Mouse (Mus musculus): ENCODE measurements at regions not wholly inside any gene's neighbourhood (a gene's known extent, or its start where the extent isn't known, plus 50 kb on each side); places are given as distances from the start of the nearest gene placed in this dataset.
A peak's percentile ranks its signal among the peaks of the same experiment; 100 is the strongest.
"Not testable (repeated sequence)": the region's sequence is repeated elsewhere in the genome, so short reads cannot be mapped to it uniquely, and the experiment has no call there.

DNA sequence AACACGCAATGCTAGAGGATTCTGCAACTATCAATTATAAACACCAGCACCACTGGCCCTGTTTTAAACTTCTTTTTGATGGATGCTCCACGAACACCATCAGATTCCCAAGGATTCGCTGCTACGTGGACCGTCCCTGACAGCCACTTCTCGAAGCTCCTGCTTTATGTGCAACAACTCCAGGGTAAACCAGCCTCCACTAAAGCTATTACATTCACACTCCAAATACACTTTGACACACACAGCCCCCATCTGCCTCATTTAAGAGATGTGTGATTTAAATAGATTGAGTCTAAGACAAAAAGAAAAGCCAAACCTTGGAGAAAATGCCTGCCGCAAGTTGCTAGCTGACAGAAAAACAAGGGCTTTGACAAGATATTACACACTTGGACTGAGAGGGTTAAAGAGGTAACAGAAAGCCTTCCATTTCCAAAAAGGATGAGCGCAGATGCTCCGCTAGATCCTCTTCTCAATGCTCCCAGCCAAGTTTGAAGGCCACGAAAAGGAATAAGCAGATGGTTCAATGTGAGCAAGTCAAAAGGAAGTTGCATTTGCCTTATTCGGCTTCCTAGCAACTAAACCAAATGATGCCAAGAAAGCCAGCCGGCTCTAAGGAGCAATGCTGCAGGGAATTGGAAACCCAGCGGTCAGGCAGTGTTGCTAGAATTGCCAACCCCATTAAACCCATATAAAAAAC, 54.0 kb upstream of the Cnep1r1 start:
- DNase-seq (ENCODE audit: low spot score), result no peak

DNA sequence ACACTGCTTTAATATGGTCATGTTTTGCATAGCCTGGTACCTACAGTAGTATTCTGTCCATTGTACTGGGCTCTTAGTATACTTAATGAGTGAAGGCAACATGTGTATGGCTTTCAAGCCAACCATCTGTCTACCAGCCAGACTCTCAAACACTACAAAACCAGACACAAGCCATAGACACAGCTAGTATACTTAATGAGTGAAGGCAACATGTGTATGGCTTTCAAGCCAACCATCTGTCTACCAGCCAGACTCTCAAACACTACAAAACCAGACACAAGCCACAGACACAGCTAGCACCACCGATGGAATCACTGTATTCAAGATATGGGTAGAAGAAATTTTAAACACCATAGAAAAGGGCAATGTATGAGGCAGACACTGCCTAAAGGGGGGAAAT, 59.5 kb upstream of the Cnep1r1 start:
- not testable (repeated sequence) for DNase-seq (ENCODE audit: low spot score)

- no peak for DNase-seq (ENCODE audit: low spot score)
These were observed 60.8 kb upstream of the Cnep1r1 start for GRCm38 (mm10) chr8:88057686-88058234.

DNA sequence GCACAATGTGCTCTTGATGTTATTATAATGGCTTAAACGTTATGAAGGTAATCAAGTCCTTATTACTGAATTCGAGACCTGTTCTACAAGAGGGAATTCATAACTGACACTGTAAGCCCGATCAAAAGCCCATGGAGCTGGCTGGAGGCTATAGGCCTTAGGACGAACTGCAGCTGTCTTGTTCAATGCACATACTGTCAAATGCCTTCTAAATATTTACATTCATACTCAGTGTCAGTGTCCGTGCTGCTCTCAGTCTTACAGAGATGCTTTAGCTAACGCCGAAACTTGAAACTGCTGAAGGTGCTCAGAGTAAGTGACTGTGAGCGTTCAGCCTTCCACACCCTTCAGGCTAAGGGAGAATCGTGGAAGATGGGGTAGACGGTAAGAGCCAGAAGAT, 67.9 kb upstream of the Cnep1r1 start:
- no peak for DNase-seq (ENCODE audit: low spot score)

- DNase-seq (ENCODE audit: low spot score), result peak; percentile 7
These were observed 69.5 kb upstream of the Cnep1r1 start for GRCm38 (mm10) chr8:88049091-88049490.

DNA sequence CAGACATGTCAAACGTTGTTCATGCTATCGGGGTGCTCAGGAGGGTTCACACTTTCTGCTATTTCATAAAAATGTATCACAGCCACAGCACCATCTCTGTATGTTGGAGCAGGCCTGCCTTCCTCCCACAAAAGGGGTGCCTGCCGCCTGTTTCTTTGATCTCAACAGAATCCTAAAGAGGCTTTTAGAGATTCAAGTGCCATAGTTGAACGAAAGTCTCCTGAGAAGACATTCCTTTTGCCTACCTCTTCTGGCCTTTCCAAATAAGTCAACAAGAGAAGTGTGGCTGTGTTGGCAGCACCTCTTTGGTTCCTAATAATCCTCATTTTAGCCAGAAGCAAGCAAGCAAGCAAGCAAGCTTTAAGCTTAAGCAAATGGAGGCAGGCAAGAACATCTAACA, 72.6 kb upstream of the Cnep1r1 start:
- DNase-seq (ENCODE audit: low spot score), result no peak

- peak; percentile 55 for DNase-seq (ENCODE audit: low spot score)
These were observed 79.3 kb upstream of the Cnep1r1 start for GRCm38 (mm10) chr8:88039286-88039685.

DNA sequence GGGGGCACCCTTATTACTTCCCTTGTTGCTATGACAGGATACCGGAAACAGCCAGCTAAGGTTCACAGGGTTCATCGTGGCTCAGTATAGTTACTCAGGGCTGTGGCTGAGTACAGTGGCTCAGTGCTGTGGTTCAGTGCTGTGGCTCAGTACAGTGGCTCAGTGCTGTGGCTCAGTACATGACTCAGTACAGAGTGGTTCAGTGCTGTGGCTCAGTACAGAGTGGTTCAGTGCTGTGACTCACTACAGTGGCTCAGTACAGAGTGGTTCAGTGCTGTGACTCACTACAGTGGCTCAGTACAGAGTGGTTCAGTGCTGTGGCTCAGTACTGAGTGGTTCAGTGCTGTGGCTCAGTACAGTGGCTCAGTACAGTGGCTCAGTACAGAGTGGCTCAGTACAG, 78.6 kb upstream of the Zfp423 start:
- DNase-seq (ENCODE audit: low spot score), result no peak

DNA sequence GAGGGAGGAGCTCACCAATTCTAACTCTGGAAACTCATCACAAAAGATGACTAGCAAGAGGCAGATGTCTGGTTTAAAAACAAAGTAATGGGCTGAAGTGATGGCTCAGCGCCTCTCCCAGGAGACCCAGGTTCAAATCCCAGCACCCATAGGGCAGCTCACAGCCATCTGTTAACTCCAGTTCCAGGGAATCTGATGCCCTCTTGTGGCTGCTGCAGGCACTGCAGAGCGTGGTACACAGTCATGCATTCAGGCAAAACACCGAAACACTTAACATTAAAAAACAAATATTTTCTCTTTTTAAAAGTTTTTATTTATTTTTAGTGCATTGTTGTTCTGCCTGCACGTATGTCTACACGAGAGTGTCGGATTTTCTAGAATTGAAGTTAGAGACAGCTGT, 73.7 kb upstream of the Zfp423 start:
- no peak for DNase-seq (ENCODE audit: low spot score)

GRCm38 (mm10) chr8:88024496-88024895, 65.1 kb upstream of the Zfp423 start:
- no peak for DNase-seq (ENCODE audit: low spot score)

DNA sequence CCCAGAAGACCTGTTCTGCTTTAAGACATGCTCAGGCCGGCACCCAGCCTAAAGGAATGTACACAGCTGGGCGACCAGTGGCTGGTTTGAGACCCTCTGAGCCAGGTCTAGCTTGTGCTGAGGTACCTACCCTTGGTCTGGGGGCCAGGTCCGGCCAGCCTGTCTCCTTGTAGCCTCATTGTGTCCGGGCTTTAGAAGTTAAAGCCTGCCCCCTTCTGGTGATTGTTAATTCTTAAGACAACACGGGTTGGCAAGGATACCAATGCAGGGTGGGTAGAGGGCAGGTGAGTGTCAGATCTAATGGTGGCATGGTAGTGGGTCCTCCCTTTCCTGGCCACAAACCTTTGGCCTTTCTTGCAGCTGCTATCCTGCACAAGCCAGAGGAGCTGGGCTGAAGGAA, 64.0 kb upstream of the Zfp423 start:
- DNase-seq (ENCODE audit: low spot score), result peak; percentile 11

DNA sequence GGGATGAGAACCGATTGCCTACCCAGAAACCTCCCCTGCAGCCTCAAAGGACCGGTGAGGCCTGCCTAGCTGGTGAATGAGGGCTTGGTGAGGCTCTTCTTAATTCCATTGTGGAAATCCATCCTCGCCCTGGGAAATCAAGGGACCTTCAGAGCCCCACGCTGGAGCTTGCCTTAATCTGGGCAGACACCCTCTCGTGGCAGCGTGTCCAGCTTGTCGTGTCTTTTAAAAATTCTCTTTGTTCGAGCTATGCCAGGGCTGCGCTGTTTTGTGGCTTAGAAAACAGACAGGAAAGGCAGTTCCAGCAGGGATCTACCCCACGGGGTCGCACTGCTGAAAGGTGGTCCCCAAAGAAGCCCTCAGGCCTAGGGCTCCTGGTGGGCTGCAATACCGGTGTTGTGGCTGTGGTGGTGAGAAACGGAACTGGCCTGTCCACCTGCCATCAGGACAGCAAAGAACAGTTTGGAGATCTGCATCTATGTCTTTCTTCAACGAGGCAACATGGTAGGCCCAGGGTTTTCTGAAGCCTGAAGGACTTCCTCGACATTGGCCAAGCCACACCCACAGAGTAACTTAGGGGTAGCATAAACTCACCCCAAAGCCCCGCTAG, 63.5 kb upstream of the Zfp423 start:
- DNase-seq (ENCODE audit: low spot score), result no peak

GRCm38 (mm10) chr8:88019243-88020115, 60.1 kb upstream of the Zfp423 start:
- DNase-seq (ENCODE audit: low spot score), result no peak

GRCm38 (mm10) chr8:88018494-88018893, 59.1 kb upstream of the Zfp423 start:
- DNase-seq (ENCODE audit: low spot score), result no peak

DNA sequence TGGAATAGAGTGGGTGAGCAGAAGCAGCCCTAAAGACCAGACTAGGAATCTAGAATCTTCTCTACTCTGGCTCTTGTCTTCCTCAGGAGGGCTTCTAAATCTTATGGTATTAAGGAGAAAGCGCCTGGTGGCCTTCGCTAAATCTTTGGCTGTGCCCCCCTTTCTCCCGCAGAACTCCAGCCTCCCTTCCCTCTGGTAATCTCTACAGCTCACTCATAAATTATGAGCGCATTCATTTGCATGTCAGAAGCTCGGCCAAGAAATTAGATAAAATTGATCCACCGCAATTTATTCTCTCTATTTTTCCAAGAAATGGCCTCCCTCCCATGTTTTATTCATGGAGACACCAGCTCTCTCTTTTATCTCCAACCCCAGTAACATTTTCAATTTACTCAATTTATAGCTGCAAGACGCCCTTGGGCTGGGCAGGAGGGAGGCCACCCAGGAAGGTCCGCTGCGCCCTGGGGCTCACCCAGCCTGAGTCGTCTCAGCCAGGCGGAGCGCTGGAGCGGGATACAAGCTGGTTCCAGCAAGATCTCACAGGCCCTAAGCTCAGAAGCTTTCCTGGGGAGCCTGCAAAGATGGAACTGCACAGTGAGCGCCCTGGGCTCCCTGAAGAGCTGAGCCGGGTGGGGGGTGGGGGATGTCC, 52.9 kb upstream of the Zfp423 start:
- no peak for DNase-seq (ENCODE audit: low spot score)

DNA sequence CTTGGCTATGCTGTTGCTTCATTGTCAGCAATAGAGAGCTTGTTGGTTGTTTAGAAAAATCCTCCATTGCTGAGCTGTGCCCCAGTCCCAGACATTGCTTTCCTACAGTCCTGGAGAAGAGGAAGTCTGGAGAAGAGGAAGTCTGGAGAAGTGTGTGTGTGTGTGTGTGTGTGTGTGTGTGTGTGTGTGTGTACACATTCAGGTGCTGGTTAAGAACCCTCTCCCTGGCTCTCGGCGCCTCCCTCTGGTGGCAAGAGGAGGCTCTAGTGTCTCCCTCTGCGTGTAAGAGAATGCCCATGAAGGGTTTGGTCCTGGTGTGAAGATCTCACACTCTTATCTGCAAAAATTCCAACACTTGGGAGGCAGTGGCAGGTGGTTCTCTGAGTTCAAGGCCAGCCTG, 51.2 kb upstream of the Zfp423 start:
- DNase-seq (ENCODE audit: low spot score), result peak; percentile 52

- no peak for DNase-seq (ENCODE audit: low spot score)
These were observed 50.5 kb upstream of the Zfp423 start for GRCm38 (mm10) chr8:88009878-88010277.
